Mouse (Mus musculus): ENCODE results near the gene Xlr.
"Not testable (repeated sequence)": the region's sequence is repeated elsewhere in the genome, so short reads cannot be mapped to it uniquely, and the experiment has no call there.

Gene Xlr

GRCm38 (mm10) chrX:53797519-53797918, at the start of gene Xlr:
Gene Xlr, minus strand, starts transcription at chrX:53797706.
- DNase-seq (ENCODE audit: low read depth), result not testable (repeated sequence)

DNA sequence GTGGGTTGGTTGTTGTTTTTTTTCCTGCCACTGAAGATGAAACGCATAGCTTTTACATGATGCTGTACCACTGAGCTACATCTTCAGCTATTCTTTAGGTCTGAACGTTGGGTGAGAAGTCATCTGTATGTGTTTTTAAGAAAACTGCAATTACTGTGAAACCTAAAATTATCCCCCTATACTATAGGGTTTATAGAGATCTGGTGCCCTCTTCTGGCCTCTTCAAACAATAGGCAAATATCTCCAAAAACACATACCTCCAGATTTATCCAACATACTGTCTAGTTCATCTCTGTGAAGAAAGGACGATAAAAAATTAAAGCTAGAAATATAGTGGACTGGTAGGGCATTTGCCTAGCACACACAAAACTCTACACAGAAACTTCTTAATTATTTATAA, 1.6 kb upstream of the Xlr start:
- DNase-seq (ENCODE audit: low read depth), result no peak

DNA sequence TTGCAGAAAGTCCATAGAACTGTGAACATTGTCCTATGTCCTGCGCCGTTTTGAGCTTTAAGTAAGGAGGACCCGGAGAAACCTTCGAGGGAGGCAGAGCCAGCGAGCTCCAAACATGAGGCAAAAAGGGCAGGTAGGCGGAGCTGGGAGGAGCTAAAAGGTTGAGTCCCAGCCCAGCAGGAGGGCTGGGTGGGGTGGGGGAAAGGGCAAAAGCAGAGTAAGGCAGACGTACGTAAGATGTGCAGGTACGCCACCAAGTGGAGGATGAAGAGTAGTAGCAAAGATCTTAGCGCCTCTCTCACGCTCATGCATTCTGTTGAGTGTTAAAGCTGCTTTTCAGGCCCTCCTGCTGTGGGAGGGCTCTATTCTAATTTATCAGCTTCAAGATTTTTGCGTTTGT, 21.2 kb downstream of the Xlr start, which contains the start of gene Zfp36l3:
Gene Zfp36l3 (minus strand): TSS at position 119 of the 400 bp plus-strand sequence.
- DNase-seq (ENCODE audit: low read depth), result no peak

DNA sequence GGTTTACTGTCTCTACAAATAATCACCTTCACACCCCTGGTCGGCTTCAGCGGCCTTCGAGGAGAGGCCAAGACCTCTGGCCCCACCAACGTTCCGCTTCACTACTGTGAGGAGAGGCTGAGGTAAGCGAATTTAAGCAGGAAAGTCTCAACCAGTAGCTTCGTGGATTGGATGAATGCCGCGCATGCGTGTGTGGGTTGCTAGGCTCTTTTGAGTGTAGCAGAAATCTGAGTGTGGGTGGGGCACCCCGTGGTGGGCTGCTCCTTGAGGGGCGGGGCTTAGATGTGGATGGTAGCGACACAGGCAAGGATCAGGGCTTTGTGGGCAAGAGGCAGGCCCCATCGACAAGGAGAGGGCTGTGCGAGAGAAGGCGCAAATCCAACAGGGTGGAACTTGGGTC, 39.8 kb downstream of the Xlr start, which contains the start of gene 1700013H16Rik:
Gene 1700013H16Rik (minus strand): TSS at position 96 of the 400 bp plus-strand sequence.
- DNase-seq (ENCODE audit: low read depth), result no peak

GRCm38 (mm10) chrX:53752851-53753250, 44.7 kb downstream of the Xlr start:
- no peak for DNase-seq (ENCODE audit: low read depth)

- DNase-seq (ENCODE audit: low read depth), result no peak
These were observed 68.5 kb downstream of the Xlr start for GRCm38 (mm10) chrX:53728967-53729366.
